Mouse (Mus musculus): Measurements from ENCODE around the gene Apoh. TPM values are rescaled to one million over a fixed set of nuclear protein-coding genes. Genes with fewer than 3 reads are reported as not detected.

Apoh gene
- 22.7 and 27.2 TPM in 2 replicates for polyA plus RNA-seq (2015; fragmentation: Nextera tagmentation; extraction: Ambion mirVana)

DNA sequence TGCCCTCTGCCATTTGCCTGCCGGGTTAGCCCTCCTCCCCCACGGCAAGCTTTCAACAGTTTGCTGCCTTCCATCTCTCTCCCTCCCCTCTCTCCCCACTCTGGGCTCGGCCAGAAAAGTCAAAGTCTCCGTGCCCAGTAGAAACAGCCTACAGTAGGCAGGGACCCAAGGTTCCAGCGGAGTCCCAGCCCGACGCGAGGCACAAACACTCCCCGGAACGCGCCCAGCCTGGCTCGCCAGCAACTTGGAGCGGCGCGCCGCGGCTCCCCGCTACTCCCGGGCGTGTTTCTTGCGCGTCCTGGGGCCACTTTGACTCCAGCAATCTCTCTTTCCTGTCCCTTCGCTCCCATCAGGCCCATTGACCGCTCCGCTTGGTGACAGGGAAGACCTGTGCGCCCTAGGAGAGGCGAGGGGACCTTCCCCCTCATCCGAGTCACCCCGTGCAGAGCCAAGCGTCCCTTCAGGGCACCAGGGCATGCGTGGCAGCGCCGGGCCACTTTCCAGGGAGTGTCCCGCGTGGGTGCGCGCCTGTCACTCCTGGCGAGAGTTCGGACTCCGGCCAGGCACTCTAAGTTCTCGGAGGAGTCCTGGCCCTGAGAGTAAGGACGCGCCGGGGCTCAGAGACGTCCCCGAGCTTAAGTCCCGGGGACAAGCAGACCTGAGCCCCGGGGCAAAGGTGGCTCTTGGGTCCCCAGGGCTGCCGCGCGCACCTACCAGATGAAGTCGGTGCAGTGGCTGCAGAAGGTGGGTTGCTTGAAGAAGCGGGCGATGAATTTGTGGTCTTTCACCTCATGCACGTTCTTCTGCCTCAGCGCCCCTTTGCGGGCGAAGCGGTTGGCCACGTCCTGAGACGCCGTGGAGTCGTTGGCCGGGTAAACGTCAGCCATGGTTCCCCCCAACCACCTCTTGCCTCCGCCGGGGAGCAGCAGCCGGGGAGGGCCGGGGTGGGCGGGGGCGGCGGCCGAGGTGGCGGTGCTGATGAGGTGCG, at the start of gene Apoh:
Gene Apoh (plus strand): TSS at position 574 of the 988 bp plus-strand sequence.
- peak; percentile 9; the same call in 1 of the 2 replicates for ATAC-seq (ENCODE audit: insufficient read depth, low FRiP score)
- Histone ChIP-seq H3K9ac (ENCODE audit: low read length) (peak within 1 kb of the TSS; percentile 87), H3K4me3 (replicated peaks; ENCODE audit: low read length) (peak within 1 kb of the TSS; percentile 89), H3K4me1 (ENCODE audit: control insufficient read depth, insufficient read depth, low read length) (peaks cover 11% of the 10 kb centered on the region), H3K27me3 (ENCODE audit: control insufficient read depth, insufficient read depth, low read length) (no peaks in the 10 kb centered on the region), H3K36me3 (ENCODE audit: control insufficient read depth, insufficient read depth, low read length) (no peaks in the 10 kb centered on the region), H3K4me2 (ENCODE audit: low read depth, low read length) (peak within 1 kb of the TSS; percentile 99), H3K9me3 (replicated peaks; ENCODE audit: control insufficient read depth, low read length) (no peaks in the 10 kb centered on the region), H3K27ac (ENCODE audit: low read length) (peak within 1 kb of the TSS; percentile 84)
- under 1% methylated on average over 75 of the region's 75 CpGs for WGBS

DNA sequence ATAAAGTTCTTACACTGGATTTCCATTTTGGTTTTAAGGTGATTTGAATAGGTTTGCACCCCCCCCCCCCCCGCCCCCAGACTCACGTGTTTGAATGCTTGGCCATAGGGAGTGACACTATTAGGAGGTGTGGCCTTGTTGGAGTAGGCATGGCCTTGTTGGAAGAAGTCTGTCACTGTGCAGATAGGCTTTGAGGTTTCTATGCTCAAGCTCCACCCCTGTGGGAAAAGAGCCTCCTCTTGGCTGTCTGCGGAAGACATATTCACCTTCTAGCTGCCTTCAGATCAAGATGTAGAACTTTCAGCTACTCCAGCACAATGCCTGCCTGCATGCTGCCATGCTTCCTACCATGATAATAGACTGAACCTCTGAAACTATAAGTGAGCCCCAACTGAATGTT, 49.3 kb upstream of the Apoh start:
- Histone ChIP-seq H3K27ac (ENCODE audit: low read length) (no peak overlapping the region), H3K4me2 (ENCODE audit: low read depth, low read length) (no peak overlapping the region), H3K9me3 (replicated peaks; ENCODE audit: control insufficient read depth, low read length) (no peaks in the 10 kb centered on the region), H3K27me3 (ENCODE audit: control insufficient read depth, insufficient read depth, low read length) (no peaks in the 10 kb centered on the region), H3K4me3 (replicated peaks; ENCODE audit: low read length) (no peak overlapping the region), H3K9ac (ENCODE audit: low read length) (no peak overlapping the region), H3K36me3 (ENCODE audit: control insufficient read depth, insufficient read depth, low read length) (no peaks in the 10 kb centered on the region), H3K4me1 (ENCODE audit: control insufficient read depth, insufficient read depth, low read length) (no peaks in the 10 kb centered on the region)
- no peak for ATAC-seq (ENCODE audit: insufficient read depth, low FRiP score)
- 67% methylated on average over 3 of the region's 3 CpGs for WGBS

DNA sequence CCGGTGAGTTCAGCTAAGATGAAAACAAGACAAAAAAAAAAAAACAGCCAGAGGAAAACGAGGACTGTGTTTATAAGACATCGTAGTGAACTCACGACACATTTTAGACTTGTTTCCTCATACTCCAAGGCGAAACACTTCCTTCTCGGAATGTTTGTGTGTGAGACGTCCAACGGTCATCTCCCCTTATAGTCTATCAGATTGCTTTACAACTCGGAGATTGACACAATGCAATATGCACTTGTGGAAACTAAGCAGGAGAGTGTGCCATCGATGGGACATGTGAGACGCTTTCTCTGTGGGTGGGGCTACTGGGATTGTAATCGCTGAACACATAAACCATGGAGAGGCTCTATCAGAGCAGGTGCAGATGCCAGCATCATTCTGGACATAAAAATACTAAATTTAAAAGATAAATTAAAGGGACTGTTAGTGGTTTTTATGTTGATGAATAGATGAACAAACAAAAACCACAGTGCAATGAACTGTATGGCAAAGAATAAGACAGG, 48.8 kb upstream of the Apoh start:
- Histone ChIP-seq H3K27me3 (ENCODE audit: control insufficient read depth, insufficient read depth, low read length) (no peaks in the 10 kb centered on the region), H3K4me1 (ENCODE audit: control insufficient read depth, insufficient read depth, low read length) (no peaks in the 10 kb centered on the region), H3K27ac (ENCODE audit: low read length) (no peak overlapping the region), H3K9ac (ENCODE audit: low read length) (no peak overlapping the region), H3K4me3 (replicated peaks; ENCODE audit: low read length) (no peak overlapping the region), H3K36me3 (ENCODE audit: control insufficient read depth, insufficient read depth, low read length) (no peaks in the 10 kb centered on the region), H3K4me2 (ENCODE audit: low read depth, low read length) (no peak overlapping the region), H3K9me3 (replicated peaks; ENCODE audit: control insufficient read depth, low read length) (no peaks in the 10 kb centered on the region)
- 86% methylated on average over 12 of the region's 12 CpGs for WGBS
- ATAC-seq (ENCODE audit: insufficient read depth, low FRiP score), result no peak

DNA sequence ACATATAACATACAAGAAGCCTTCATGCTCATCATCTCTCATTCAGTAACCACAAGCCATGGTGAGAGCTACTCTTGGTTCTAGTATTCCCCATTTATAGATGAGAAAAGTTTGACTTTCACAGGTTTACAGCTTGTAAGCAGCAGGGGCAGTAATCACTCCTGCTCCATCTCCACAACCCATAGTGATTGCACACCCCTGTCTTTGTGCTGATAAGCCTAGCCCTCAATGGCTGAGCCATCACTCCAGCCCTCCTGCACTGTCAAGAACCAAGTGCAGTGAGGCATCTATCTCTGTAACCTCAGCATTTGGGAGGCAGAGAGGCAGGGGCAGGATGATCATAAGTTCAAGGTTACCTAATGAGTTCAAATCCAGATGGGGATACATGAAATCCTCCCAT, 47.8 kb upstream of the Apoh start:
- Histone ChIP-seq H3K27me3 (ENCODE audit: control insufficient read depth, insufficient read depth, low read length) (no peaks in the 10 kb centered on the region), H3K4me2 (ENCODE audit: low read depth, low read length) (no peak overlapping the region), H3K4me3 (replicated peaks; ENCODE audit: low read length) (no peak overlapping the region), H3K4me1 (ENCODE audit: control insufficient read depth, insufficient read depth, low read length) (no peaks in the 10 kb centered on the region; the same call in 1 of the 2 replicates), H3K36me3 (ENCODE audit: control insufficient read depth, insufficient read depth, low read length) (no peaks in the 10 kb centered on the region), H3K9ac (ENCODE audit: low read length) (no peak overlapping the region), H3K9me3 (replicated peaks; ENCODE audit: control insufficient read depth, low read length) (no peaks in the 10 kb centered on the region), H3K27ac (ENCODE audit: low read length) (no peak overlapping the region)
- no peak for ATAC-seq (ENCODE audit: insufficient read depth, low FRiP score)

DNA sequence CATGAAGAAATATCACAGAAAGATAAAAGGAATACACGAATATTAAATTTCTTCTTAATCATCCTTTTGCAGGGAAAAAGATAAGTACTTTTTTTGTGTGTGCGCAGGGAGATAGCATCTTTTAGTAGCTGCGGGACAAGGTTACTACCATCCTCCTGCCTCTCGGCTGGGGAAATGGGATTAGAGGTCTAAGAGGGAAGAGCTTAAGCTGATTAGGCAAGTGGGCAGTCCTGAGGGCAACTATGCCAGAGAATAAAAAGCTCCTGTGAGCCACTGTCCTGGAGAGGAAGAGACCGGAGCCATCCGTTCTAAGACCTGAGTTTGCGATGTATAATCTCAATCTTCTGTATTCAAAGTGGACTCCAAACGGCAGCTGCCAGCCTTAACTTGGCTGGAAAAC, 45.2 kb upstream of the Apoh start:
- no peak for ATAC-seq (ENCODE audit: insufficient read depth, low FRiP score)

DNA sequence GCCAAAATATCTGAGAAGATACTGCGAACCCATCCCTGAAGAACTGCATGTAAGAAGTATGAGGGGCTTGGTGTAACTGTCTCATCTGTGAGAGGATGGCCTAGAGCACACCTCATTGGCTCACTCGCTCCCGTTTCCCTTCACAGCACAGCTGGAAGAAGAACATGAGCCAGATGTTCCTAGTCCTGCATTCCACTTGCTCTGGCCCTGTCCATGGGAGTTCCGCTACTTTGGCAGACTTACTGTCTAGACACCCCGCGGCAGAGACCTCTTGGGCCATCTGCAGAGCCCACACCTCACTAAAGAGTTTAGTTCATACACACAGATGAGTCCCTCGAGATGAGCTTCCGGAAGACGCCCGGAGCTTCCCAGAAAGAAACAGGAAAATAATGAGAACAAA, 43.2 kb upstream of the Apoh start:
- Histone ChIP-seq H3K4me2 (ENCODE audit: low read depth, low read length) (no peak overlapping the region), H3K4me1 (ENCODE audit: control insufficient read depth, insufficient read depth, low read length) (peaks cover 13% of the 10 kb centered on the region; the same call in 1 of the 2 replicates), H3K36me3 (ENCODE audit: control insufficient read depth, insufficient read depth, low read length) (no peaks in the 10 kb centered on the region), H3K27ac (ENCODE audit: low read length) (no peak overlapping the region; the same call in 1 of the 2 replicates), H3K9me3 (replicated peaks; ENCODE audit: control insufficient read depth, low read length) (no peaks in the 10 kb centered on the region), H3K4me3 (replicated peaks; ENCODE audit: low read length) (no peak overlapping the region), H3K27me3 (ENCODE audit: control insufficient read depth, insufficient read depth, low read length) (no peaks in the 10 kb centered on the region), H3K9ac (ENCODE audit: low read length) (no peak overlapping the region)
- WGBS, result 65% methylated on average over 10 of the region's 10 CpGs
- peak; percentile 19; the same call in 1 of the 2 replicates for ATAC-seq (ENCODE audit: insufficient read depth, low FRiP score)

More for the DNA sequence above, 45.2 kb upstream of the Apoh start:
- no peaks in the 10 kb centered on the region for H3K36me3 ChIP-seq (ENCODE audit: control insufficient read depth, insufficient read depth, low read length)
- no peaks in the 10 kb centered on the region; the same call in 1 of the 2 replicates for H3K4me1 ChIP-seq (ENCODE audit: control insufficient read depth, insufficient read depth, low read length)
- 72% methylated on average over 8 of the region's 8 CpGs for WGBS
- H3K4me3 ChIP-seq (replicated peaks; ENCODE audit: low read length), result no peak overlapping the region
- H3K9ac ChIP-seq (ENCODE audit: low read length), result no peak overlapping the region
- H3K27me3 ChIP-seq (ENCODE audit: control insufficient read depth, insufficient read depth, low read length), result no peaks in the 10 kb centered on the region
- no peak overlapping the region for H3K4me2 ChIP-seq (ENCODE audit: low read depth, low read length)
- no peak overlapping the region for H3K27ac ChIP-seq (ENCODE audit: low read length)
- H3K9me3 ChIP-seq (replicated peaks; ENCODE audit: control insufficient read depth, low read length), result no peaks in the 10 kb centered on the region

DNA sequence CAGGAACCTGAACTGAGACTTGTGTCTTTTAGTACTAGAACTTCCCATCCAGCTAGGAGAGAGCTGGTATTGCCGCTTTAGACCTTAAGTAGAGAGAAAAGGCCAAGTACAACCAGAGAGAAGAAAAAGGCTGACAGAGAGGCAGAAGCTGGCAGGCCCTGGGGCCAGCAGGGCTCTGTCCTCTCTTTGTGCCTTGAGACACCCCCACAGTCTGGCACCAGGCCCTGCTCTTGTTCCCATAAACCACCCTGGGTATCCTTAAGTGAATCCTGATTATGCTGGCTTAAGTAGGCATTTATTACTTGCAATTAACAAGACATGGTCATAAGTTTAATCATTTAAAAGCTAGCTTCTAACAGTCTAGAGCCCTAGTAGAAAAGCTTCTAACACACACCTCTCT, 42.7 kb upstream of the Apoh start:
- no peaks in the 10 kb centered on the region for H3K36me3 ChIP-seq (ENCODE audit: control insufficient read depth, insufficient read depth, low read length)
- no peak overlapping the region for H3K4me3 ChIP-seq (replicated peaks; ENCODE audit: low read length)
- H3K27ac ChIP-seq (ENCODE audit: low read length), result no peak overlapping the region; the same call in 1 of the 2 replicates
- no peak overlapping the region for H3K4me2 ChIP-seq (ENCODE audit: low read depth, low read length)
- H3K4me1 ChIP-seq (ENCODE audit: control insufficient read depth, insufficient read depth, low read length), result peaks cover 13% of the 10 kb centered on the region; the same call in 1 of the 2 replicates
- 86% methylated on average over 1 of the region's 1 CpGs for WGBS
- no peaks in the 10 kb centered on the region for H3K9me3 ChIP-seq (replicated peaks; ENCODE audit: control insufficient read depth, low read length)
- H3K27me3 ChIP-seq (ENCODE audit: control insufficient read depth, insufficient read depth, low read length), result no peaks in the 10 kb centered on the region
- ATAC-seq (ENCODE audit: insufficient read depth, low FRiP score), result no peak
- no peak overlapping the region for H3K9ac ChIP-seq (ENCODE audit: low read length)

DNA sequence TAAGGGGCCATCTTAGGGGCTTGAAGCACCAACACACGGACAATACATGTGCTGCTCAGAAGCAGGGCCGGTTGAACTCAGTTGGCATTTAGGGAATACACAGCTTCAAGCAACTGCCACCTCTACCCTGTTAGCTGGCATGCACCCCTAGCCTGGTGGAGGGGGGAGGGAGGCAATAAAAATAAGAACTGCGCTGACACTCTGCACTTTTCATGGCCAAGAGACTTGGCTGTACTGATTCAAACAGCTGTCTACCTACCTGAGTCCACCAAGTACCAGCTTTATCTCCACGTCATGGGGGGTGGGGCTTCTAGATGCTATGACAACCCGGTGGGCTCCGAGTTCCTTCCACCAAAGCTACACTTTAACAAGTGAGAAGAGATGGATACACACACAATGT, 42.1 kb upstream of the Apoh start:
- no peak overlapping the region for H3K4me2 ChIP-seq (ENCODE audit: low read depth, low read length)
- no peak overlapping the region for H3K9ac ChIP-seq (ENCODE audit: low read length)

More for the DNA sequence above, 42.1 kb upstream of the Apoh start:
- Histone ChIP-seq H3K27me3 (ENCODE audit: control insufficient read depth, insufficient read depth, low read length) (no peaks in the 10 kb centered on the region), H3K36me3 (ENCODE audit: control insufficient read depth, insufficient read depth, low read length) (no peaks in the 10 kb centered on the region), H3K4me3 (replicated peaks; ENCODE audit: low read length) (no peak overlapping the region), H3K9me3 (replicated peaks; ENCODE audit: control insufficient read depth, low read length) (no peaks in the 10 kb centered on the region), H3K27ac (ENCODE audit: low read length) (no peak overlapping the region), H3K4me1 (ENCODE audit: control insufficient read depth, insufficient read depth, low read length) (peaks cover 13% of the 10 kb centered on the region; the same call in 1 of the 2 replicates)
- WGBS, result 89% methylated on average over 6 of the region's 6 CpGs
- ATAC-seq (ENCODE audit: insufficient read depth, low FRiP score), result no peak

All from stomach, embryonic 16.5 days (tissue).